Mouse (Mus musculus): Measurements from ENCODE around the gene Ptges2.

DNA sequence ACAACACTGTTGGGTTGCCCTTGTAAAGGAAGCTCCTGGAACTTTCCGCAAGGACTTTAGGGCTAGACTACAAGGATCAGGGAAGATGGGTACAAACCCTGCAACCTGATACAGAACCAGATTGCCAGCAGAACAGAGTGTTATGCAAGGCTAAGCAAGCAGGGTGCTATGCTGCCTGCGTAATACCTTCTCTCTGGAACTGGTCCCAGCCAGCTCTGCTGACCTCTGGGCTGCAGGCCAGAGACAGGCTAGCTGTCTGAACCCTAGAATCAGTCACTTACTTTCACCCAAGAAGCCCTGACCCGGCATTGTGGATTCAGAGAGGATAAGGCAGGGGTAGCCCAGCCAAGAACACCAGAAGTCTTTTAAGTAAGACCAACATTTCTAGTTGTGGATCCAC lies 23.7 kb downstream of the Ptges2 start:
- no peak for TF ChIP-seq CTCF (conservative IDR thresholded peaks at IDR 0.05; ENCODE audit: low read length)
- TF ChIP-seq NANOG (IDR thresholded peaks at IDR 0.05; ENCODE audit: borderline replicate concordance, low read length), result no peak
- no peak for TF ChIP-seq POU5F1 (IDR thresholded peaks at IDR 0.05; ENCODE audit: borderline replicate concordance, low read length)

Data from E14TG2a.4 (cell line).